Mouse (Mus musculus) mouse embryonic stem cell (cell line): Measurements from ENCODE around the gene Fam228a.
"Not testable (repeated sequence)": the region's sequence is repeated elsewhere in the genome, so short reads cannot be mapped to it uniquely, and the experiment has no call there.

ENCODE experiments used
- in situ Hi-C, 2 experiments: fragments of 300-500 bp; cut with MboI; formaldehyde crosslinking; loops; 1 replicate in 1 of 2; 3 replicates in 1 of 2; pipeline ENCODE4 v1.14.3; 2019 to 2020; ENCODE audit warnings: low sequenced_read_pairs in 2 of 2, low pct_unique_long_range_greater_than_20kb in 1 of 2, mixed read lengths in 1 of 2; ENCODE audit not compliant: unreplicated experiment in 1 of 2

The Fam228a gene

DNA sequence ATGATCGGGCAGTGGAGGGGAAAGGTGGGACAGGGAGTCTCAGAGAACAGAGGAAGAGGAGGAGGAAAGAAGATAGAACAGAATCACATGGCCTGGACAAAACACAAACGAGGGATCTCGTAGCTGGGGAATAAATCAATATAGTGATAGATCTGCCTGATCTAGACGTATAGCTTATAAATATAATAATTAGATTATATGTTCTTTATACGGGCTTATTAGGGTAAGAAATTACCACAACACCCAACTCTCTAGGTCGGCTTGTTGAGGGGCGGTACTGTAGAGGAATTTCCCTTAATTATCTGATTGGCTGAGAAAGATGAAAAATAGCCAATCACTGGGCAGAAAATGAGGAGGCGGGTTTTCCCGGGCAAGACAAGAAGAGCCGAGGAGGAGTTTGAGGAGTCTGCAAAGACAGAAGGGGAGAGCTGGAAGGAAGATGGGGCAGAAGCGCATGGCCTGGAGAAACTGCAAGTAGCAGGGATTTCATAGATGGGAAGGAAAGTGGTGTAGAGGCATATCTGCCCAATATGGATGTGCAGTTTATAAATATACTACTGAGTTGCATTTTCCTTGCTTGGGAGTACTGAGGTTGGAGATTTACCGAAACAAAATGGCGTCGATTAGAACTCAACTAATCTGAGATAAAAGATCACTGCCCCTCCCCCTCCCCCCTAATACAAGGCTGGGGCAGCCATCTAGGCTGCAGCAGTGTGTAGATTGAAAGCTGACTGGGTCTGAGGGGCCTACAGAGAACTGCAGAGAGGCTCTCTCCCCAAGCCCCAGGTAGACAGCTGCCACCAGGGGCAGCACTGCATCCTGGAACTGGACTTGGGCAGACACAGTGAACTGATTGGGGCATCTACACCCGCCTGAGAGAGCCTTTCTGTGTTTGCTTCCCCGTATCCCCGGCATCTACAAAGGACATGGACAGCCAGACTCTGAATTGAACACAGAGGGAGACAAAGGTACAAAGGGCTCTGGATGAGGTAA is 18.2 kb downstream of the Fam228a start:
- in situ Hi-C loops: no loop called here

DNA sequence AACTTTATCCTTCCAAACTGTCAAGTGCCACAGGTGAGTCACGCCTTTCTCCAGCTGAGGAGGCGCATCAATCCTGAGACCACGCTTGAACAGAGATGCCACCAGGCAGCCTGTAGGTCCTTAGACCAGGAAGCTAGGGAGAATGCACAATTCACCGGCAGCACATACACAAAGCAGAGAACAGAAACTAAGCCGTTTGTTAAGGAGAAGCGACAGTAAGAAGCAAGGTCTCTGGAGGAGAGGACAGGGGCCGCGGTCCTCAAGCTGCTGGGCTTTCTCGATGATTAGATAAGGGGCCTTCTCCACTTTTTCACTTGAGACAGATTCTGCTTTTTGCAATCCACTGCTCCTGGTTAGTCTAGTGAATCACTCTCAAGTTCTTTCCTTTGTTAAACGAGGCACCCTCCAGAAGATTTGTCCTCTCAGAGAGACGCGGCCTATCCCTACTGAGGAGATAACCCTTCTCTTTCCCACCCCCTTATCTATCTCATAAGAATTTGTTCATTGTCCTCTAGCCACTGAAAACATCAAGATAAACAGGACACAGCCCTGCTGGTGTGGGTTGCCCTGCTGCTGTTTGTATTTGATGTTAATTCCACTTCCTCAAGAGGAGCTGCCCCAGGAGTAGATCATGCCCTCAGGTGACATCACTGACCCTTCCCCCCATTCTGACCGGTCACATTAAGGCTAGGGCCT is 19.0 kb downstream of the Fam228a start:
- in situ Hi-C loops: no loop called here

DNA sequence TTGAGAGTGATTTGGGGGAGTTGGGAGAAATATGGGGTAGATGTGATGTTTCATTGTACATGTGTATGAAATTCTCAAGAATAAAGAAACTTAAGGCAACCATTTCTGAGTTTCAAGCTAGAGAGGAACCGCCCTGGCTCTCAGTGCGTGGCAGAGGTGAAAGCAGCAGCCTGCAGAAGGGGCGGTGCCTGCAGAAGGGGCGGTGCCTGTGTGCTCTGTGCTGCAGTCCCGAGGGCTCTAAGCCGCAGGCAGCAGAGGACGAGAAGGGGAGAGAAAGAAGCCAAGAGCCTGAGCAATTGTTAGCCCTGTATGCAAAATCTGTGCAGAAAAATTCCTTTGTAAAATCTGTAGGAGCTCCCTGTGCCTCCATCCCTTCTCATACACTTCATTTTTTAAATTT is 20.8 kb downstream of the Fam228a start:
- in situ Hi-C loops: no loop called here

DNA sequence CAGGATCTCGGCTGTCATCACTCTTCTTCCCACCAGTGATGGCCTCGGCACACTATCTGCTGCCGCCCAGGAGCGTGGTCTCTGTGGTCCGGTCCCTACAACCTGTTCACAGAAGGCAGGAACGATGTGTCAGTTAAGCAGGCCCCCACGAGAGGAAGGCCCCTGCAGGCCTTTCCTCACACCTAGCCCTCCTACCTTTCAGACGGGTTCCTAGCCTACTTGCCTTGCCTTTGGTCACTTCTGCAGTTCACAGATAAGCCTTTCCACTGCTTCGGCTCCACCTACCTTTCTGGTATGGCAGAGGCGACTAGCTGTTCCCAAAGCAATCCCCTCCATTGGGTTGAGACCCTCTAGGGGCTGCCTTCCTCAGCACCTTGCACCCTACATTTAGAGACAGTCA is 22.6 kb downstream of the Fam228a start:
- in situ Hi-C loops: no loop called here

DNA sequence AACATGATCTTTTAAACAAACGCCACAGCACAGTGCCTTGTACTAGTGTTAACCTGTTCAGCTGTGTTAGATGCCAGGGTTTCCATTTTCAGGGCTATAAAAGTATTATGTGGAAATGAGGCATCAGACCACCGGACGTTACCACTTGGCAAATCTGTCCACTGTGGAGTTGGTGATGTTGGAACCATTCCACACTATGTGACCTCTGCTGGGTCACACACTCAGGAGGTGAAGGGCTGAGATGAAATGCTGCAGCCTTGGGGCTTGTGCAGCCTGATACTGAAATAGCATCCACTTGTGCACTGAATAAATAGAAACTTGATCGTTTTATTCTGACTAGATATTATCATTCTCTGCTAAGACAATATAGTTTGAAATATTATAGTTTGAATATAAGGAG is 24.9 kb downstream of the Fam228a start:
- in situ Hi-C loops: no loop called here

DNA sequence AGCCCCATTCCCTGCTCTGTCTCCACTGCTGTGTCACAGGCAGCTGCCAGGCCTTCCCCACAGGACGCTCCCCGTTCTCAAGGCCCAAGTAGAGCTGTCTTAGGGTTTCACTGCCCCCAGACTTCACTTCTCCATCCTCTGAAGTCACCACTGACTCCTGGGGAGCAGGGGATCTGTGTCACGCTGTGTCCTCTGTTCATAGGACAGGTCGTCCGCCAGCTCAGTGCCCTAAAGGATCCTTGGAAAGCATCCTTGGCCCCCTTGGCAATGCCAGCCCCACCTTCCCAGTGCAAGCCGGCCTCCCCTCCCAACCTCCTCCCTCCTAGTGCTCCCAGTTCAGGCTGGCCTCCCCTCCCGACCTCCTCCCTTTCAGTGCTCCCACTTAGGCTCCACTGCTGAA is 28.3 kb downstream of the Fam228a start:
- in situ Hi-C loops: no loop called here

DNA sequence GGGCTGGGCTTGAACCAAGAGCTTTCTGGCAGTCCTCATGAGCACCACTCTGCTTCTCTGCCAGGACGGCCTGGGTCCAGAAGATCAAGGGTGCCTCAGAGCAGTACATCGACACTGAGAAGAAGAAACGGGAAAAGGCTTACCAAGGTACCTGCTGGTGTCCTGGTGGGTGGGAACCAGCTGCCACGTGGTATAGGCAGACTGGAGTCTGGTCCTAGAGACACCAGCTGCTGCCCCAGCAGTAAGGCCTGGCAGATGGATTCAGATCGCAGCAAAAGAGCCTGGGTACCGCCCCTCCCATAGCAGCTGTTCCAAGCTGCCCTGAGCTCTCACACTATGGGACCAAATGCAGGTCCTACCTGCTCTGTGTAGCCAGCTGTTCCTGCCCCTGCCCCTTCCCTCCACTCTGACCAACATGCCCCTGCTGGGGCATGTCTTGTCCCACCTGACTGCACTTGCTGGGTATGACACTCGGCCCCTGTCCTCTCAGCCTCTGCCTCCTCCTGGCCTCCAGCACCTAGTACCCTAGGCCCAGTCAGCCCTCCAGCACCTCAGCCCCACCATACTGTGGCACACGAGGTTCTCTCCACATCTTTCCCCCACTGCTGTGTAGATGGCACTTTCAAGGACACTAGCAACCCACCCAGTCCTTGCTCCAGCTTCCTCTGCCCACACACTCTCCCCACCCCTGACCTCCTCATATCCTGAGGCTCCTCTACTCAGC is 29.2 kb downstream of the Fam228a start:
- in situ Hi-C loops: no loop called here

DNA sequence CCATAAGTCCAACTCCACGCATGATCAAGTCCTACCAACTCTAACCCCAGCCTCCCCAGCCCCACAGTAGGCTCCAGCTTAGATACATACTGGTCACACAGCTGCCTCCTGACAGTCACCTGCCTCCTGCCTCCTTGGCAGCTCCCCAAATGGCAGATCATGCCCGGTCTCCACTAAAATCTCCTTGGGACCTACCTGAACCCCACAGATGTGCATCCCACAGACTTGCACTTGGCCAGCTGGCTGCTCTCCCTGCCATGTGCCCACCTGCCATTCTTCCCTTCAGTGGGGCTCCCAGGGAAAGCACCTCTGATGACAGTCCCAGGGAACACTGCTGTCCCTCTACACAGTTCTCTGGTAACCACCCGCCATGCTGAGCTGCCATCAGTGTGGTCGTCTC is 29.9 kb downstream of the Fam228a start:
- in situ Hi-C loops: no loop called here

DNA sequence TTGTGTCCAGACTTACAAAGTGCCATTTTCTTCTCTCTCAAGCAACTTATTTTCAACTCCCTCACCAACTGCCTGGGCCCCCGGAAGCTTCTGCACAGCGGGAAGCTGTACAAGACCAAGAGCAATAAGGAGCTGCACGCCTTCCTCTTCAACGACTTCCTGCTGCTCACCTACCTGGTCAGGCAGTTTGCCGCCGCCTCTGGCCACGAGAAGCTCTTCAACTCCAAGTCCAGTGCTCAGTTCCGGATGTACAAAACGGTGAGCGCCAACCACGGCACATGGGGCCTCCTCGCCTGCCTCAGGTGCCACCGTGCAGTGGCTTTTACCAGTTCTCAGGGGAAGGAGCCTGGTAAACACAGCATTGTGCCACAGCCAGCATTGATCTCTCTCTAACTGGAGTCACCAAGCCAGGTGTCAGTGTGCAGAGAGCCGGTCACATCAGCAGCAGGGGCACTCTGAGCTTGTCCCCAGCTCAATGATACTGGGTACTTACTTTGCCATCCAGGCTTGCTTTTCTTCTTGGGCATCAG is 30.7 kb downstream of the Fam228a start:
- in situ Hi-C loops: no loop called here

DNA sequence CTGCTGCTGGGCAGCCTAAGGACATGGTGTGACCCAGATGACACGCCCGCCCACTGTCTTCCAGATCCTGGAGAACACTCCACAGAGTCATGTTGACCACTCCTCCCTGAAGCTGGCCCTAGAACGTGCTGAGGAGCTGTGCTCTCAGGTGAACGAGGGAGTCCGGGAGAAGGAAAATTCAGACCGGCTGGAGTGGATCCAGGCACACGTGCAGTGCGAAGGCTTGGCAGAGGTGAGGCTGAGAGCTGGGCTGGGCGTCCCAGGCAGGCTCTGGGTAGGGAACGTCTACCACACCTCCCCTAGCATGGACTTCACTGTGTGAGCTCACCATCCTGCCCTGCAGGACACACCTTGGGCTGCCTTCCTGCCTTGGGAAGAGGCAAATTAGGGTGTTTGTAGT is 31.3 kb downstream of the Fam228a start:
- in situ Hi-C loops: no loop called here

DNA sequence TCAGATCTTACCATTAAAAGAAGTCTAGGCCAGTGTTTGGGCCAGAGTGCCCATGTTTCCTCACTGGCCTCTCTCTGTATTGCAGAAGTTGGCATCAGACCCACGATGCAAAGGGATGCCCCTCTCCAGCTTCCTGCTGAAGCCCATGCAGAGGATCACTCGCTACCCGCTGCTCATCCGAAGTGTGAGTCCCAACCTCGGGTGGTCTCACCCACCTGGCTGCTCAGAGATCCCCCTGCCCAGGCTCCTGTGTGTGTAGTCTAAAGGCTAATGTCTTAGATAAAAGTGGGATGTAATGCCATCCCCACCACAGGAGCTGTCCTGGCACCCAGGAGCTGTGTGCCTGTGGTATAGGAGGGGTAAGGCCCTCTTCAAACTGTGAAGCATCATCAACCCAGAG is 32.1 kb downstream of the Fam228a start:
- in situ Hi-C loops: no loop called here

DNA sequence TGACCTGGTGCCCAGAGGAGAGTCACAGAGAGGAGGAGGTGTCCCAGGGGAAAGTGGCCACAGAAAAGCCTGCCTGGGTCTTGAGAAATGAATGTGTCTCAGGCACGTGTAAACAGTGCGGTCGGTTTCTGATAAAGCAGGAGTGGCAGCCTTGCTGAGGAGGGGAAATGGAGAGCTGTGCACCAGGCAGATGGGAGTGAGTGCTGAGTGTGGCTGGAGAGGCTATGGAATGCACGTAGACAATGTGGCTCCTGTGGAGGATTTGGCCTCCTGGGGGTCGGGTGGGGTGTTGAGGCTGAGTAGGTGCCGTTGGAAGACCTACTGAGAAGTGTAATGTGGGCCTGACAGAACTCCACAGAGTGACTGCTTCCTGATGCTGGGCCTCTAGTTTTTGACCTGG is 32.6 kb downstream of the Fam228a start:
- in situ Hi-C loops: not testable (repeated sequence)

DNA sequence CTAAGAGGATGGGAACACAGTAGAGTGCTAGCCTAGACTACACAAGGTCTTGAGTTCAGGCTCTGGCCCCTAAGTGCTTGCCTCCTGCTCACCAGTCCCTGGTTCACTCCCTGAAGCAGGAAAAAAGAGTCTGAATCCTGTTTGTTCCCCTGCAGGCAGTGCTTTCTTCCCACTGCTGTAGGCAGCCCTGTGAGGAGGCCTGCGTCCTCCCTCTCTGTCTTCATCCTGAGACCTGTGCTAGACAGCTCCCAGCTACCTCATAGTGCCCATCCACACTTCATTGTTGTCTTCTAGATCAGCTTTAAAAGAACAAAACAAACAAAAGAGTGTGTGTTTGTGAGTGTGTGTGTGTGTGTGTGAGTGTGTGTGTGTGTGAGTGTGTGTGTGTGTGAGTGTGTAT is 43.7 kb downstream of the Fam228a start:
- in situ Hi-C loops: no loop called here

DNA sequence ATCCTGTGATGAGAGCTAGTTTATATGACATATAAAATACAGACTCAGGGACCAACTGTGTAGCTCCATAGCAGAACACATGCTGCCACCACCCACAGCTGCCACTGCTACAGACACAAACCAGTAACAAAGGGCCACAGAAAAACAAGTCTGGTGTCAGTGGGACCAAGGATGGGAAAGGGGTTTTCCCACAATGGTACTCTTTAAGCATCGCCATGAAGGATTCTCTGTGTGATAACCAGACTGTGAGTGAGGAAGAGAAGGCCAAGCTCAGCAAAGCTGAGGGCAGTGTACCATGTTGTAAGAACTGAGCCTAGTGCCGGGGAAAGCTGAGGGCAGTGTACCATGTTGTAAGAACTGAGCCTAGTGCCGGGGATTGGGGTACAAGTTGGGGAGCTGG is 47.0 kb downstream of the Fam228a start:
- in situ Hi-C loops: no loop called here

DNA sequence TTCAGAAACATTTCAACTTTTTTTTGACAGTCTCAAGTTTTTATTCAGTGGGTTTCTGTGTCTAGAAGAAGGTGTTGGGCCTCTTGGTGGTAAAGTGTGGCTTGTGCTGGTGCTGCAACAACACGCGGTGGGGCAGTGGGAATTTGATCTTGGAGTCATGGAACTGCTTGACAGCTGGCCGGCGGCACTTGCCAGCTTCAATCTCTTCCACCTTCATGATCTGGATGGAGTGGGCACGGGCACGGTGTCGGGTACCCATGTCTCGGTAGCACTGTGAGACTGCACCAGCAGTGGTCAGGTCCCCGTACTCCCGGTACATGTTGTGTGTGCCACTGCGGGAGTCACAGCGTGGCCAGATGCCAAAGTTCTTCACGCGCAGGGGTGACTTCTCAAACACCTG is 48.9 kb downstream of the Fam228a start:
- in situ Hi-C loops: no loop called here

DNA sequence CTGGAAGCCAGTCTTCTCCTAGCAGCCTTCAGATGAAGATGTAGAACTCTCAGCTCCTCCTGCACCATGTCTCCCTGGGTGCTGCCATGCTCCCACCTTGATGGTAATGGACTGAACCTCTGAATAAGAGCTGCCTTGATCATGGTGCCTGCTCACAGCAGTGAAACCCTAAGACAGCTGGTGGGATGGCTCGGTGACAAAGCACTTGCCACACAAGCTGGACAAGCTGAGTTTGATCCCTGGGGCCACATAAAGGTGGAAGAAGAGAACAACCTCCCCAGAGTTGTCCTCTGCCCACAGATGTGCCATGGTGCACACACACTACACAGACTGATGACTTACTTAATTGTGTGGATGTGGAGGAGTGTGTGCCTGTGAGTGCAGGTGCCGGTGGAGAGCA is 49.8 kb downstream of the Fam228a start:
- in situ Hi-C loops: no loop called here

DNA sequence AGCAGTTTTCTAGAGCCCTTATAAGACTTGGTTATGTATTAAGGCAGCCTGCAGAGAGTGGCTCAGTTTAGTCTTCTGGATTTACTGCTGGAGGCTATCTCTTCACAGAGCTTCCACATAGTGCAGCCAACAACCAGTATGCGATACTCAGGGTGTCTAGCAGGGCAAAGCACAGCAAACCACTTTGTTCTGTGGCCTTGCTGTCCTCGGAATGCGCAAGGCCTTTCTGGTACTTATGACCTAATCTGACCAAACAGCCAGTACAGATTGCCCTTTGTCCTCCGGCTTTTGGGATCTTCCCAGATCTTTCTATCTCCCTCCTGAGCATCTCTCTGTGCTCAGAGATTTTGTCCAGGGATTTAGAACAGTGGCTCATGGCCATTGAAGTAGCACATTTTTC is 52.8 kb downstream of the Fam228a start:
- in situ Hi-C loops: no loop called here

DNA sequence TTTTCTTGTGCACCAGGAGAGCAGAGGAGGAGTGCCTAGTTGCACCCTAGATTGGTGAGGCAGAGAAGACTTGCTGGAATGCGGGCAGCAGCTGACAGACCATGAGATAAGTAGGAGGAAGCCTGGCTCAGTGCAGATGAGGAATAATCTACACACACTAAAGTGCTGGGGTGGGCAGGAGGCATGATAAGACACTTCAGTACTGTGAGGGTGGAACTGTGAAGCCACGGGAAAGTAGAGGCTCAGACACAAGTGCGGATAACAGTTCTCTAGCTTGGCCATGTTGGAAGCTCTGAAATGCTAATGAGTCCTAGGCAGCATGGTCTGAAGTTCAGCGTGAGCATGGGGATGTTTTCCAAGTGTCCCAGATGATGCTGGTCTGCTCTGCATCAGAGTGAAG is 58.3 kb downstream of the Fam228a start:
- in situ Hi-C loops: no loop called here

DNA sequence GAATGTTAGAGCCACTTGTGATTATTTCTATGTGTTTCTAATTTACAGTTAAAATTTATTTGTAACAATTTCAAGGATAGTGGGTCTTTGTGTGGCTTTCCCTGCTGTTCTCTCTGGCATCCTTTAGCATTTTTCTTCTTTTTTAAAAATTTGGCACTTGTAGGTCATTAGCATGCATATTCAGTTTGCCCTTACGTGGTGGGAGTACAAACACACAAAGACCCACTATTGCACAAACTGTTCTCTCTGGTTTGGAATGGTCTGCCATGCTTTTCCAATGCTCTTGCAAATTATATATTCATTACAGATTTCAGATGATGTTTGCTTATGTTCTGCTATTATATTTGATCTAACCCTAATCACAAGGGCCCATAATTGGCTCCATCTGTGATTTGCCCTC is 61.9 kb downstream of the Fam228a start:
- in situ Hi-C loops: no loop called here
